Mouse (Mus musculus) midbrain, embryonic 14.5 days (tissue): ENCODE results near the gene Rgs9bp. TPM values are rescaled to one million over a fixed set of nuclear protein-coding genes. Genes with fewer than 3 reads are reported as not detected.
"Not testable (repeated sequence)": the region's sequence is repeated elsewhere in the genome, so short reads cannot be mapped to it uniquely, and the experiment has no call there.

Source experiments
- ATAC-seq: fragments of 200-750 bp; cut with Nextera tagmentation; 2 replicates; pipeline ENCODE4 v1.8.0; 2017; ENCODE audit warnings: moderate number of reproducible peaks, moderate library complexity; ENCODE audit not compliant: low FRiP score, low TSS enrichment
- DNase-seq: peaks from one replicate; pipeline ENCODE4 v3.0.0-alpha.2; 2015
- H3K27ac ChIP-seq: fragments of 300-500 bp; sonication (generic); replicated peaks from 2 replicates; pipeline ENCODE4 v1.5.1; 2014; ENCODE audit warnings: mild to moderate bottlenecking, low read depth, low read length, moderate library complexity
- H3K27me3 ChIP-seq: fragments of 300-500 bp; sonication (generic); 2 replicates; pipeline ENCODE4 v1.6.1; 2014; ENCODE audit warnings: low read length, control low read depth, mixed read lengths; ENCODE audit not compliant: control insufficient read depth, insufficient read depth
- H3K36me3 ChIP-seq: fragments of 300-500 bp; sonication (generic); 2 replicates; pipeline ENCODE4 v1.6.1; 2014; ENCODE audit warnings: low read length, control low read depth; ENCODE audit not compliant: control insufficient read depth, insufficient read depth
- H3K4me1 ChIP-seq: fragments of 300-500 bp; sonication (generic); 2 replicates; pipeline ENCODE4 v1.6.1; 2014; ENCODE audit warnings: mild to moderate bottlenecking, antibody characterized with exemption, low read length, control low read depth; ENCODE audit not compliant: control insufficient read depth, insufficient read depth
- H3K4me2 ChIP-seq: fragments of 300-500 bp; sonication (generic); 2 replicates; pipeline ENCODE4 v1.6.1; 2014; ENCODE audit warnings: mild to moderate bottlenecking, low read length, moderate library complexity
- H3K4me3 ChIP-seq: fragments of 300-500 bp; sonication (generic); replicated peaks from 2 replicates; pipeline ENCODE4 v1.5.1; 2014; ENCODE audit warnings: low read depth, low read length
- H3K9ac ChIP-seq: fragments of 300-500 bp; sonication (generic); replicated peaks from 2 replicates; pipeline ENCODE4 v1.6.1; 2014; ENCODE audit warnings: mild to moderate bottlenecking, low read length, moderate library complexity
- H3K9me3 ChIP-seq: fragments of 300-500 bp; sonication (generic); 2 replicates; pipeline ENCODE4 v1.6.1; 2016; ENCODE audit warnings: low read length, control low read depth, mixed read lengths; ENCODE audit not compliant: control insufficient read depth
- WGBS: fragments of 180-500 bp; shearing (Covaris S2); extraction: QIAGEN DNeasy Blood & Tissue Kit; methylation state at CpG from one replicate; pipeline ENCODE4 v1.1.7; 2014; 5-methylcytosine and 5-hydroxymethylcytosine counted together
- polyA plus RNA-seq: library from polyadenylated mRNA; unstranded; fragments of >200 nt; fragmentation: Nextera tagmentation; extraction: Ambion mirVana; gene quantifications from 2 replicates; pipeline ENCODE4 v1.2.1, GENCODE M21; 2014

Gene Rgs9bp
- polyA plus RNA-seq, 1 experiment from 2014 or later, result 0.07 TPM

GRCm38 (mm10) chr7:35530544-35530943 is 54.8 kb downstream of the Rgs9bp start:
- ATAC-seq, H3K9me3 ChIP-seq, H3K27me3 ChIP-seq, DNase-seq, H3K36me3 ChIP-seq, H3K9ac ChIP-seq, H3K4me3 ChIP-seq, H3K27ac ChIP-seq, H3K4me1 ChIP-seq, H3K4me2 ChIP-seq: not testable (repeated sequence)
- 39% methylated on average over 1 of the region's 1 CpGs for WGBS

GRCm38 (mm10) chr7:35530026-35530425 is 55.4 kb downstream of the Rgs9bp start:
- no peak overlapping the region for H3K27ac ChIP-seq
- DNase-seq (no peak), ATAC-seq (no peak)
- no peaks in the 10 kb centered on the region for H3K36me3 ChIP-seq
- H3K4me1 ChIP-seq, result no peaks in the 10 kb centered on the region
- no peaks in the 10 kb centered on the region for H3K27me3 ChIP-seq
- H3K9me3 ChIP-seq, result no peaks in the 10 kb centered on the region
- 76% methylated on average over 3 of the region's 3 CpGs for WGBS
- no peak overlapping the region for H3K4me2 ChIP-seq
- H3K9ac ChIP-seq, result no peak overlapping the region
- H3K4me3 ChIP-seq, result no peak overlapping the region

Other genes starting within 250 kb of the Rgs9bp start
- 17.7 and 19.1 TPM in 2 replicates for gene Faap24, start 188.7 kb downstream of the Rgs9bp start, polyA plus RNA-seq
- 19.7 and 27.2 TPM in 2 replicates for gene Cep89, start 188.5 kb downstream of the Rgs9bp start, polyA plus RNA-seq
- not detected in 2 replicates for gene Slc7a9, start 136.8 kb downstream of the Rgs9bp start, polyA plus RNA-seq
- 0.65 and 0.97 TPM in 2 replicates for gene Tdrd12, start 47.8 kb downstream of the Rgs9bp start, polyA plus RNA-seq
- gene Nudt19, start 29.3 kb downstream of the Rgs9bp start, polyA plus RNA-seq, result 86.2 and 87.1 TPM in 2 replicates
- gene Ankrd27, start 662 bp upstream of the Rgs9bp start, polyA plus RNA-seq, result 15.6 and 17.9 TPM in 2 replicates
- gene Pdcd5, start 61.9 kb upstream of the Rgs9bp start, polyA plus RNA-seq, result 238 and 295 TPM in 2 replicates
- gene Dpy19l3, start 168.9 kb upstream of the Rgs9bp start, polyA plus RNA-seq, result 44.1 and 52.7 TPM in 2 replicates
- 14.2 and 14.7 TPM in 2 replicates for gene Zfp507, start 217.4 kb upstream of the Rgs9bp start, polyA plus RNA-seq